Mouse (Mus musculus): ENCODE measurements around the gene Zfp69. TPM values are rescaled to one million over a fixed set of nuclear protein-coding genes. Genes with fewer than 3 reads are reported as not detected.

Zfp69 gene
- polyA plus RNA-seq, 1 experiment from 2014 or later, result 8.9 TPM

DNA sequence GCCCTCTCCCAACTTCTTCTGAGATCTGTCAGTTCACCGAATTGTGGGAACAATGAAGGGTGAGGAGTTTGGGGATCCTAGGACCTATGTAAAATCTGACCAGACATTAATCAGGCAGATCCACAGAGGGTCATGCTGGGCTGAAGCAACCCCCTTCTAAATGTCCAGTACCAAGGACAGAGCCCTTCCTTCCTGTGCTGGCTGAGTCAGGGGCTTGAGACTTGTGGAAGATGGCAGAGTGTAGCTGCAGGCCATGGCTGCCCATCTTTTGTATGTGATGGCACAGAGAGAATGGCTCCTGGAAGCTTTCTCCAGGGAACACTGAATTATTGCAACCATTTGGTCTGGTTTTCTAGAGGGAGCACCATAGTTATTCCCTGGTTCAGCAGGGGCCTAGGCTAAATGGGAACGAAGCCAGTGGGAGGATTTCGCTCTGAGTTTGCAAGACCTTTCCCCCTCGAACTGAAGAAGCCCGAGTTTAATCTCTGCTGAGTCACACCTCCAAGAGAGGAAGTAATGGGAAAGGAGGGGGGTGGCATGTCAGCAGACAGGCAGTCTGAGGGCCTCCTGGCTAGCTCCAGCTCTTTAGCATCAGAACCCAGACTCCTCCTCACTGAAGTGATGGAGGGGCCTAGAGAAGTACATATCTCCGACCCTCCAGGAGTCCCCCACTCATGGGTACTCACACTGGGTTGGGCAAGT, 70.6 kb downstream of the Zfp69 start:
- H3K4me3 ChIP-seq, result no peak overlapping the region
- no peak overlapping the region for H3K27ac ChIP-seq
- peaks cover 53% of the 10 kb centered on the region for H3K4me1 ChIP-seq
- no peaks in the 10 kb centered on the region for H3K36me3 ChIP-seq (ENCODE audit: poor library complexity, severe bottlenecking)
- 57% methylated on average over 6 of the region's 6 CpGs for WGBS
- H3K4me2 ChIP-seq, result no peak overlapping the region
- H3K9me3 ChIP-seq (replicated peaks), result no peaks in the 10 kb centered on the region
- ATAC-seq, result no peak
- no peak overlapping the region for H3K9ac ChIP-seq
- no peaks in the 10 kb centered on the region for H3K27me3 ChIP-seq

Small RNA genes within 50 kb of the gene (microRNA-seq; reads per million reads assigned to microRNA genes)
- not detected for gene Mir7015

Other genes with a start within 250 kb of the Zfp69 start
- 3.4 and 4.0 TPM in 2 replicates for gene Kcnq4, start 203.1 kb downstream of the Zfp69 start, polyA plus RNA-seq (2015; fragmentation: Nextera tagmentation; extraction: Ambion mirVana)
- gene Nfyc, start 120.1 kb downstream of the Zfp69 start, polyA plus RNA-seq (2015; fragmentation: Nextera tagmentation; extraction: Ambion mirVana), result 98.2 and 106 TPM in 2 replicates
- gene Rims3, start 96.9 kb downstream of the Zfp69 start, polyA plus RNA-seq (2015; fragmentation: Nextera tagmentation; extraction: Ambion mirVana), result 4.3 and 6.8 TPM in 2 replicates
- gene Exo5, start 26.7 kb downstream of the Zfp69 start, polyA plus RNA-seq (2015; fragmentation: Nextera tagmentation; extraction: Ambion mirVana), result 42.9 and 44.4 TPM in 2 replicates
- 22.2 and 22.7 TPM in 2 replicates for gene Smap2, start 65.5 kb upstream of the Zfp69 start, polyA plus RNA-seq (2015; fragmentation: Nextera tagmentation; extraction: Ambion mirVana)
- 1.6 and 1.9 TPM in 2 replicates for gene Col9a2, start 87.7 kb upstream of the Zfp69 start, polyA plus RNA-seq (2015; fragmentation: Nextera tagmentation; extraction: Ambion mirVana)
- 28.1 and 30.5 TPM in 2 replicates for gene Zmpste24, start 146.5 kb upstream of the Zfp69 start, polyA plus RNA-seq (2015; fragmentation: Nextera tagmentation; extraction: Ambion mirVana)
- gene Tmco2, start 157.5 kb upstream of the Zfp69 start, polyA plus RNA-seq (2015; fragmentation: Nextera tagmentation; extraction: Ambion mirVana), result not detected in 2 replicates